Mouse (Mus musculus) intestine, postnatal 0 days (tissue): ENCODE measurements at regions not wholly inside any gene's neighbourhood (a gene's known extent, or its start where the extent isn't known, plus 50 kb on each side); places are given as distances from the start of the nearest gene placed in this dataset.

Experiments
- ATAC-seq: fragments of 200-750 bp; cut with Nextera tagmentation; 2 replicates; pipeline ENCODE4 v1.8.0; 2017; ENCODE audit warnings: mild to moderate bottlenecking, moderate TSS enrichment, moderate library complexity
- H3K27ac ChIP-seq: fragments of 300-500 bp; sonication (generic); 2 replicates; pipeline ENCODE4 v1.5.1; 2014; ENCODE audit warnings: mild to moderate bottlenecking, low read depth, low read length, moderate library complexity
- H3K27me3 ChIP-seq: fragments of 300-500 bp; sonication (generic); replicated peaks from 2 replicates; pipeline ENCODE4 v1.6.1; 2014; ENCODE audit warnings: low read length, mixed read lengths; ENCODE audit not compliant: control insufficient read depth, insufficient read depth
- H3K36me3 ChIP-seq: fragments of 300-500 bp; sonication (generic); 2 replicates; pipeline ENCODE4 v1.6.1; 2014; ENCODE audit warnings: mild to moderate bottlenecking, moderate library complexity; ENCODE audit not compliant: control insufficient read depth, insufficient read depth
- H3K4me1 ChIP-seq: fragments of 300-500 bp; sonication (generic); replicated peaks from 2 replicates; pipeline ENCODE4 v1.6.1; 2014; ENCODE audit warnings: antibody characterized with exemption, low read length, mixed read lengths; ENCODE audit not compliant: control insufficient read depth, insufficient read depth
- H3K4me2 ChIP-seq: fragments of 300-500 bp; sonication (generic); replicated peaks from 2 replicates; pipeline ENCODE4 v1.6.1; 2014; ENCODE audit warnings: low read depth, mild to moderate bottlenecking, moderate library complexity
- H3K4me3 ChIP-seq: fragments of 300-500 bp; sonication (generic); 2 replicates; pipeline ENCODE4 v1.5.1; 2014; ENCODE audit warnings: low read depth, low read length
- H3K9ac ChIP-seq: fragments of 300-500 bp; sonication (generic); 2 replicates; pipeline ENCODE4 v1.6.1; 2014; ENCODE audit warnings: mild to moderate bottlenecking, low read depth, low read length
- H3K9me3 ChIP-seq: fragments of 300-500 bp; sonication (generic); 2 replicates; pipeline ENCODE4 v1.6.1; 2016; ENCODE audit warnings: mixed run types; ENCODE audit not compliant: control insufficient read depth
- CTCF ChIP-seq: sonication (generic); IDR thresholded peaks from 2 replicates; pipeline ENCODE4 v1.5.1; 2016; ENCODE audit warnings: low read depth, mild to moderate bottlenecking, control low read depth, antibody characterized with exemption, moderate library complexity
- WGBS: fragments of 180-500 bp; shearing (Covaris S2); extraction: QIAGEN DNeasy Blood & Tissue Kit; methylation state at CpG from one replicate; pipeline ENCODE4 v1.1.7; 2014; 5-methylcytosine and 5-hydroxymethylcytosine counted together

GRCm38 (mm10) chr2:147845256-147845655 is 201.5 kb downstream of the Foxa2 start:
- Histone ChIP-seq H3K4me3 (no peak overlapping the region), H3K4me1 (no peaks in the 10 kb centered on the region), H3K9ac (no peak overlapping the region), H3K9me3 (no peaks in the 10 kb centered on the region), H3K27me3 (no peaks in the 10 kb centered on the region), H3K36me3 (no peaks in the 10 kb centered on the region), H3K4me2 (no peak overlapping the region), H3K27ac (no peak overlapping the region)
- ATAC-seq = no peak
- no peak for TF ChIP-seq CTCF
- 74% methylated on average over 1 of the region's 1 CpGs for WGBS

- no peak for ATAC-seq
- H3K4me3 ChIP-seq = no peak overlapping the region
- H3K4me1 ChIP-seq = no peaks in the 10 kb centered on the region
- H3K4me2 ChIP-seq = no peak overlapping the region
- no peaks in the 10 kb centered on the region for H3K9me3 ChIP-seq
- WGBS = 58% methylated on average over 5 of the region's 5 CpGs
- no peak for TF ChIP-seq CTCF
- no peaks in the 10 kb centered on the region for H3K27me3 ChIP-seq
- H3K9ac ChIP-seq = no peak overlapping the region
- no peaks in the 10 kb centered on the region for H3K36me3 ChIP-seq
- H3K27ac ChIP-seq = no peak overlapping the region
Measured at GRCm38 (mm10) chr2:147840936-147841335, 205.8 kb downstream of the Foxa2 start.

- WGBS = 50% methylated on average over 4 of the region's 4 CpGs
- no peak overlapping the region for H3K4me3 ChIP-seq
- no peaks in the 10 kb centered on the region for H3K27me3 ChIP-seq
- H3K9ac ChIP-seq = no peak overlapping the region
- no peak for TF ChIP-seq CTCF
- no peaks in the 10 kb centered on the region for H3K36me3 ChIP-seq
- H3K9me3 ChIP-seq = no peaks in the 10 kb centered on the region
- H3K4me2 ChIP-seq = no peak overlapping the region
- no peak overlapping the region for H3K27ac ChIP-seq
- H3K4me1 ChIP-seq = no peaks in the 10 kb centered on the region
- ATAC-seq = no peak
Measured at GRCm38 (mm10) chr2:147838613-147839012, 208.2 kb downstream of the Foxa2 start.

- no peaks in the 10 kb centered on the region for H3K9me3 ChIP-seq
- H3K36me3 ChIP-seq = no peaks in the 10 kb centered on the region
- H3K4me2 ChIP-seq = no peak overlapping the region
- no peak overlapping the region for H3K4me3 ChIP-seq
- no peak overlapping the region for H3K27ac ChIP-seq
- H3K27me3 ChIP-seq = no peaks in the 10 kb centered on the region
- no peak for ATAC-seq
- WGBS = 13% methylated on average over 6 of the region's 6 CpGs
- no peak for TF ChIP-seq CTCF
- no peak overlapping the region for H3K9ac ChIP-seq
- no peaks in the 10 kb centered on the region for H3K4me1 ChIP-seq
Measured at GRCm38 (mm10) chr2:147830551-147830950, 216.2 kb downstream of the Foxa2 start.

GRCm38 (mm10) chr2:147816951-147817350 is 229.8 kb downstream of the Foxa2 start:
- Histone ChIP-seq H3K27me3 (no peaks in the 10 kb centered on the region), H3K9ac (no peak overlapping the region), H3K4me1 (no peaks in the 10 kb centered on the region), H3K36me3 (no peaks in the 10 kb centered on the region), H3K4me3 (no peak overlapping the region), H3K27ac (no peak overlapping the region), H3K4me2 (no peak overlapping the region), H3K9me3 (no peaks in the 10 kb centered on the region)
- WGBS = 77% methylated on average over 3 of the region's 3 CpGs
- ATAC-seq = no peak
- no peak for TF ChIP-seq CTCF

- Histone ChIP-seq H3K27me3 (no peaks in the 10 kb centered on the region; the same call in 1 of the 2 replicates), H3K4me2 (no peak overlapping the region), H3K4me3 (no peak overlapping the region), H3K9me3 (no peaks in the 10 kb centered on the region), H3K4me1 (no peaks in the 10 kb centered on the region), H3K9ac (no peak overlapping the region), H3K27ac (no peak overlapping the region), H3K36me3 (no peaks in the 10 kb centered on the region)
- TF ChIP-seq CTCF = no peak
- ATAC-seq = no peak
- 80% methylated on average over 3 of the region's 3 CpGs for WGBS
Measured at GRCm38 (mm10) chr2:147814231-147814630, 232.5 kb downstream of the Foxa2 start.

- Histone ChIP-seq H3K9ac (no peak overlapping the region), H3K4me2 (no peak overlapping the region), H3K27ac (no peak overlapping the region), H3K4me3 (no peak overlapping the region), H3K27me3 (no peaks in the 10 kb centered on the region; the same call in 1 of the 2 replicates), H3K4me1 (no peaks in the 10 kb centered on the region), H3K9me3 (no peaks in the 10 kb centered on the region), H3K36me3 (no peaks in the 10 kb centered on the region)
- TF ChIP-seq CTCF = no peak
- no peak for ATAC-seq
- 76% methylated on average over 2 of the region's 2 CpGs for WGBS
Measured at GRCm38 (mm10) chr2:147813516-147813915, 233.3 kb downstream of the Foxa2 start.
